Mouse (Mus musculus): ENCODE data around the gene Atp4a.

- no peak for TF ChIP-seq CTCF (IDR thresholded peaks at IDR 0.05; ENCODE audit: extremely low read depth, insufficient read depth, insufficient read length, insufficient replicate concordance)
- no peak for TF ChIP-seq POLR2A (IDR thresholded peaks at IDR 0.05; ENCODE audit: low read depth, low read length)
These were observed 45.0 kb downstream of the Atp4a start for GRCm38 (mm10) chr7:30757001-30757400.
